Mouse (Mus musculus) small intestine, adult 10 weeks (tissue): ENCODE data around the gene Chd1l. TPM values are rescaled to one million over a fixed set of nuclear protein-coding genes. Genes with fewer than 3 reads are reported as not detected.

Source experiments
- polyA plus RNA-seq: library from polyadenylated mRNA; stranded (reverse); fragments of 350-450 nt; fragmentation: Illumina TruSeq; extraction: RNeasy Lipid Tissue Mini Kit (QIAGEN cat#74804); gene quantifications from one replicate; pipeline ENCODE4 v1.2.3, GENCODE M21; 2014; ENCODE audit warnings: low replicate concordance

Chd1l gene
- polyA plus RNA-seq: 3.4 TPM

DNA sequence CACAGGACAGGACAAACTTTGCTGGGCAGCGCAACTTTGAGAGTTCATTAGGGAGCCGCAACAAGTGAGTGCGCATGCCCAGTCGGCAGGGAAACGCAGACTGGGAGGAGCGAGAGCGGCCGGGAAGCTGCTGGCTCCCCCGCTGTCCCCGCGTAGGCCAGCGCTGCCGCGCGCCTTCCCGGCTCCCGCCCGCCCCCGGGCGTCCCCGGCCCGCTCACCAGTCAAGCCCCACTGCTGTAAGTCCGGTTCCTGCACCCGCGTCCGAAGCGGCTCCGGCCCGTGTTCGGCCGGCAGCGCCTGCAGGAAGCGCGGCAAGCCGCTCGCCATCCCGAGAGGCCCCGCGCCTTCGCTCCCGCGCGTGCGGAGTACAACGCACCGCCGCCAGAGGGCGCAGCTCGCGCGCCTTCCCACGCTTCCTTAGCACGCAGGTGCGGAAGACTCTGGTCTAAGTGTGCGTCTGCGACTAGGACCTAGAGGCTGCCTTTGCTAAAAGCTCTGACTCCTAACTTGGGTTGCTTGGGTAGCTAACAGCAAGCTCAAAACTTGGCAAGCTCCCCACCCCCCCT, at the start of gene Chd1l:
Gene Chd1l (minus strand): TSS at position 359 of the 566 bp plus-strand sequence.

DNA sequence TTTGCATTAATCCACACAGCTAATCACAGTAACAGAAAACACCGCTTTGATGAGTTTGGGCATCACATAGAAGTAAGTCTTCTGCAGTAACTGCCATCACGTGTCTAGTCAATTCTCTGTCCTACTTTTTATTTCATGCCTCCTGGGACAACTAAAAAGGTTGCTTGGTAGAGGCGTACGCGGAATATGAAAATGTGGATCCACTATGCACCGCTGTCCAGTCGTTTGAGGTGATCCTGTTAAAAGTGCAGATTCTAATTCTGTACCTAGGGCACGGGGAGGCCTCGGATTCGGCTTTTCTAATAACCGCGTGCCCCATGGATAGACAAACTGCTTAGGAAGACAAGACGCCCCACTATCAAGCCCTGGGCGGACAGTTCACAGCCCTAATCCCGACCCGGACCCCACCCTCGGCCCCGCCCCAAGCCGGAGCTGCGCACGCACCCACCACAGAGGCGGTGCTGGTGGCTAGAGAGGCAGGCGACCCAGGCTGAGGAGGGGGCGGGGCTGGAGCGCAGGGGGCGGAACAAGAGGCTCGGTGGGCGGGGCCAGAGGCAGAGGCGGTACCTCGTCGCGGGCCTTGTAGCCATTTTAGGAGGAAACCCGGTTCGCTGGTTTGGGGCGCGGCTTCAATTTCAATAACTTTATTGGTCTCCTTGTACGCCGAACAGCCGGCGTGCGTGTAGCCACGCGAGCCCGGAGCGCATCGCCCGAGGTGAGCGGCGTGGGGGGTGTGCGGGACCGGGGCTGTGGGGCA, 47.8 kb upstream of the Chd1l start, which contains the start of gene Prkab2:
Gene Prkab2 (plus strand): TSS at position 539 of the 757 bp plus-strand sequence.

DNA sequence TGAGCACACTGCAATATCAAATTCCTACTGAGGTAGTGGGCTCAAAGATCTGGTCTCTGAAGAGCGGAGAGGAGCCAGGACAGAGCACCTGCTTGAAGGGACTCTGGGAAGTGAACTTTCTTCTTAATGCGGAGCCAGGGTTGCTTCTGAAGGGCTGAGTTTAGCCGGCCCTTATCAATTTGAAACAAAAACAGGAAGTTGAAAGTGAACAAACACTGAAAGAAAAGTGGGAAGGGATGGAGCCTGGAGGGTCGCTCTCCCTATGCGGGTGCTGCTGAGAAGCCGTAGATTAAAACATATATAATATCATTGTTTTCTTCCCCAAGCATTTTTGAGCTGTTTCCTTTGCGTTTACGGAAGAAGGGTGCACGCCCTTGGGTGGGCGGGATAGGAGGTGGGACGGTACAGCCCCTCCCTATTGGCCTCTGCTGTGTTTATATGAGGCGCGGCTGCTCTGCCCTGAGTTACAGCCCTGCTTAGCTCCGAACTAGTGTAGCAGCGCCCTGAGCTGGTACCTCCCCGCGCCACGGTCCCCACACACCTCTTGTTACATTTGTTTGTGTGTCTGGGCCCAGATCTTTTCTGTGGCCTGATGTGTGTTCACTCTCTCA, 18.5 kb upstream of the Chd1l start, which contains the start of gene Fmo5:
Gene Fmo5 (plus strand): TSS at position 414 of the 611 bp plus-strand sequence.

Other genes with a start within 250 kb of the Chd1l start
- gene Olfr1402, start 188.2 kb downstream of the Chd1l start, polyA plus RNA-seq: not detected
- 399 TPM for gene Fmo5, start 18.6 kb upstream of the Chd1l start, polyA plus RNA-seq
- gene Prkab2, start 48.0 kb upstream of the Chd1l start, polyA plus RNA-seq: 12.4 TPM
- not detected for gene Gm17651, start 64.5 kb upstream of the Chd1l start, polyA plus RNA-seq